Mouse (Mus musculus) heart, embryonic 13.5 days (tissue): ENCODE results near the gene Ces1c. TPM values are rescaled to one million over a fixed set of nuclear protein-coding genes. Genes with fewer than 3 reads are reported as not detected.
A peak's percentile ranks its signal among the peaks of the same experiment; 100 is the strongest.

Experiments used
- ATAC-seq: fragments of 200-750 bp; cut with Nextera tagmentation; 2 replicates; pipeline ENCODE4 v1.8.0; 2017; ENCODE audit warnings: moderate TSS enrichment; ENCODE audit not compliant: insufficient number of reproducible peaks, low FRiP score, low TSS enrichment; ENCODE audit errors: extremely low read depth
- H3K27ac ChIP-seq: fragments of 300-500 bp; sonication (generic); replicated peaks from 2 replicates; pipeline ENCODE4 v1.5.1; 2015; ENCODE audit warnings: moderate library complexity, mild to moderate bottlenecking, inconsistent platforms
- H3K27me3 ChIP-seq: fragments of 300-500 bp; sonication (generic); replicated peaks from 2 replicates; pipeline ENCODE4 v1.6.1; 2015; ENCODE audit warnings: mild to moderate bottlenecking, inconsistent platforms
- H3K36me3 ChIP-seq: fragments of 300-500 bp; sonication (generic); 2 replicates; pipeline ENCODE4 v1.6.1; 2015; ENCODE audit warnings: mild to moderate bottlenecking, inconsistent platforms
- H3K4me1 ChIP-seq: fragments of 300-500 bp; sonication (generic); 2 replicates; pipeline ENCODE4 v1.6.1; 2015; ENCODE audit warnings: inconsistent platforms
- H3K4me2 ChIP-seq: fragments of 300-500 bp; sonication (generic); 2 replicates; pipeline ENCODE4 v1.6.1; 2015; ENCODE audit warnings: inconsistent platforms, mild to moderate bottlenecking, moderate library complexity
- H3K4me3 ChIP-seq: fragments of 300-500 bp; sonication (generic); 2 replicates; pipeline ENCODE4 v1.5.1; 2015; ENCODE audit warnings: moderate library complexity, mild to moderate bottlenecking, inconsistent platforms
- H3K9ac ChIP-seq: fragments of 300-500 bp; sonication (generic); 2 replicates; pipeline ENCODE4 v1.6.1; 2015; ENCODE audit warnings: inconsistent platforms, mild to moderate bottlenecking, moderate library complexity
- H3K9me3 ChIP-seq: fragments of 300-500 bp; sonication (generic); 2 replicates; pipeline ENCODE4 v1.6.1; 2016; ENCODE audit warnings: inconsistent platforms
- WGBS: fragments of 180-500 bp; shearing (Covaris S2); methylation state at CpG from one replicate; pipeline ENCODE4 v1.1.7; 2015; ENCODE audit warnings: mixed read lengths; 5-methylcytosine and 5-hydroxymethylcytosine counted together
- polyA plus RNA-seq: library from polyadenylated mRNA; unstranded; fragments of >200 nt; fragmentation: Nextera tagmentation; extraction: Ambion mirVana; gene quantifications from 2 replicates; pipeline ENCODE4 v1.2.1, GENCODE M21; 2015

Ces1c gene
- not detected in 2 replicates for polyA plus RNA-seq

GRCm38 (mm10) chr8:93131233-93131980 lies at the start of gene Ces1c:
Gene Ces1c (minus strand): TSS chr8:93131283.
- 63% methylated on average over 3 of the region's 3 CpGs for WGBS
- no peaks in the 10 kb centered on the region for H3K36me3 ChIP-seq
- H3K4me3 ChIP-seq: no peak within 1 kb of the TSS
- H3K4me2 ChIP-seq: no peak within 1 kb of the TSS
- H3K27ac ChIP-seq: no peak within 1 kb of the TSS
- H3K4me1 ChIP-seq: no peaks in the 10 kb centered on the region
- H3K9me3 ChIP-seq: no peaks in the 10 kb centered on the region
- H3K27me3 ChIP-seq: no peaks in the 10 kb centered on the region
- no peak within 1 kb of the TSS for H3K9ac ChIP-seq
- ATAC-seq: no peak

GRCm38 (mm10) chr8:93180581-93181129 lies 49.6 kb upstream of the Ces1c start:
- 56% methylated on average over 4 of the region's 4 CpGs for WGBS
- no peak for ATAC-seq
- H3K4me3 ChIP-seq: no peak overlapping the region
- no peaks in the 10 kb centered on the region for H3K9me3 ChIP-seq
- H3K36me3 ChIP-seq: no peaks in the 10 kb centered on the region
- H3K27me3 ChIP-seq: no peaks in the 10 kb centered on the region
- H3K4me1 ChIP-seq: no peaks in the 10 kb centered on the region
- no peak overlapping the region for H3K27ac ChIP-seq
- H3K4me2 ChIP-seq: no peak overlapping the region
- H3K9ac ChIP-seq: no peak overlapping the region

- no peak overlapping the region for H3K4me2 ChIP-seq
- H3K36me3 ChIP-seq: no peaks in the 10 kb centered on the region
- H3K9me3 ChIP-seq: no peaks in the 10 kb centered on the region
- WGBS: 55% methylated on average over 1 of the region's 1 CpGs
- H3K4me3 ChIP-seq: no peak overlapping the region
- ATAC-seq: no peak
- no peaks in the 10 kb centered on the region for H3K27me3 ChIP-seq
- H3K27ac ChIP-seq: no peak overlapping the region
- no peak overlapping the region for H3K9ac ChIP-seq
- peaks cover 15% of the 10 kb centered on the region for H3K4me1 ChIP-seq
Measured at GRCm38 (mm10) chr8:93176593-93176992, 45.5 kb upstream of the Ces1c start.

- Histone ChIP-seq H3K27me3 (no peaks in the 10 kb centered on the region), H3K4me1 (peaks cover 17% of the 10 kb centered on the region), H3K9ac (no peak overlapping the region), H3K36me3 (no peaks in the 10 kb centered on the region), H3K9me3 (no peaks in the 10 kb centered on the region), H3K4me2 (no peak overlapping the region), H3K4me3 (no peak overlapping the region), H3K27ac (no peak overlapping the region)
- 54% methylated on average over 2 of the region's 2 CpGs for WGBS
- ATAC-seq: no peak
Measured at GRCm38 (mm10) chr8:93174554-93174953, 43.5 kb upstream of the Ces1c start.

GRCm38 (mm10) chr8:93171846-93172590 lies 40.9 kb upstream of the Ces1c start:
- Histone ChIP-seq H3K9me3 (no peaks in the 10 kb centered on the region), H3K4me2 (no peak overlapping the region), H3K4me3 (no peak overlapping the region), H3K4me1 (peaks cover 17% of the 10 kb centered on the region), H3K27me3 (no peaks in the 10 kb centered on the region), H3K9ac (no peak overlapping the region), H3K27ac (0 out of 2 replicates have a peak overlapping the region, but pooled peaks have one; percentile 6), H3K36me3 (no peaks in the 10 kb centered on the region)
- 37% methylated on average over 1 of the region's 1 CpGs for WGBS
- no peak for ATAC-seq

- Histone ChIP-seq H3K27ac (no peak overlapping the region), H3K9me3 (no peaks in the 10 kb centered on the region), H3K36me3 (no peaks in the 10 kb centered on the region), H3K4me2 (no peak overlapping the region), H3K27me3 (no peaks in the 10 kb centered on the region), H3K9ac (no peak overlapping the region), H3K4me3 (no peak overlapping the region), H3K4me1 (no peaks in the 10 kb centered on the region)
- 73% methylated on average over 1 of the region's 1 CpGs for WGBS
- no peak for ATAC-seq
Measured at GRCm38 (mm10) chr8:93163363-93163762, 32.3 kb upstream of the Ces1c start.

- 71% methylated on average over 1 of the region's 1 CpGs for WGBS
- Histone ChIP-seq H3K36me3 (no peaks in the 10 kb centered on the region), H3K4me1 (no peaks in the 10 kb centered on the region), H3K27me3 (no peaks in the 10 kb centered on the region), H3K9me3 (no peaks in the 10 kb centered on the region), H3K27ac (no peak overlapping the region), H3K4me2 (no peak overlapping the region), H3K9ac (no peak overlapping the region), H3K4me3 (no peak overlapping the region)
- no peak for ATAC-seq
Measured at GRCm38 (mm10) chr8:93151401-93151800, 20.3 kb upstream of the Ces1c start.

- Histone ChIP-seq H3K4me1 (no peaks in the 10 kb centered on the region), H3K36me3 (no peaks in the 10 kb centered on the region), H3K4me2 (no peak overlapping the region), H3K27ac (no peak overlapping the region), H3K9me3 (no peaks in the 10 kb centered on the region), H3K4me3 (no peak overlapping the region), H3K27me3 (no peaks in the 10 kb centered on the region), H3K9ac (no peak overlapping the region)
- no peak for ATAC-seq
Measured at GRCm38 (mm10) chr8:93147331-93147730, 16.2 kb upstream of the Ces1c start.

GRCm38 (mm10) chr8:93140696-93141095 lies 9.6 kb upstream of the Ces1c start:
- no peak overlapping the region for H3K27ac ChIP-seq
- H3K36me3 ChIP-seq: no peaks in the 10 kb centered on the region
- H3K27me3 ChIP-seq: no peaks in the 10 kb centered on the region
- no peak overlapping the region for H3K9ac ChIP-seq
- no peak overlapping the region for H3K4me3 ChIP-seq
- H3K9me3 ChIP-seq: no peaks in the 10 kb centered on the region
- H3K4me1 ChIP-seq: no peaks in the 10 kb centered on the region
- 49% methylated on average over 1 of the region's 1 CpGs for WGBS
- no peak overlapping the region for H3K4me2 ChIP-seq
- no peak for ATAC-seq

GRCm38 (mm10) chr8:93132196-93132595 lies 1.1 kb upstream of the Ces1c start:
- H3K4me1 ChIP-seq: no peaks in the 10 kb centered on the region
- no peaks in the 10 kb centered on the region for H3K27me3 ChIP-seq
- no peak overlapping the region for H3K9ac ChIP-seq
- H3K36me3 ChIP-seq: no peaks in the 10 kb centered on the region
- H3K27ac ChIP-seq: no peak overlapping the region
- no peaks in the 10 kb centered on the region for H3K9me3 ChIP-seq
- WGBS: 90% methylated on average over 2 of the region's 2 CpGs
- ATAC-seq: no peak
- no peak overlapping the region for H3K4me3 ChIP-seq
- H3K4me2 ChIP-seq: no peak overlapping the region

- no peak overlapping the region for H3K4me2 ChIP-seq
- no peak overlapping the region for H3K9ac ChIP-seq
- ATAC-seq: no peak
- no peak overlapping the region for H3K27ac ChIP-seq
- H3K4me1 ChIP-seq: no peaks in the 10 kb centered on the region
- H3K9me3 ChIP-seq: no peaks in the 10 kb centered on the region
- H3K27me3 ChIP-seq: no peaks in the 10 kb centered on the region
- no peaks in the 10 kb centered on the region for H3K36me3 ChIP-seq
- WGBS: 69% methylated on average over 2 of the region's 2 CpGs
- H3K4me3 ChIP-seq: no peak overlapping the region
Measured at GRCm38 (mm10) chr8:93126476-93126875, 4.6 kb downstream of the Ces1c start.
